Mouse (Mus musculus) stomach, embryonic 15.5 days (tissue): Measurements from ENCODE around the gene Zbtb17. TPM values are rescaled to one million over a fixed set of nuclear protein-coding genes. Genes with fewer than 3 reads are reported as not detected.

Source experiments
- ATAC-seq: fragments of 200-750 bp; cut with Nextera tagmentation; 2 replicates; pipeline ENCODE4 v1.8.0; 2017; ENCODE audit warnings: low read depth, moderate number of reproducible peaks, moderate TSS enrichment; ENCODE audit not compliant: insufficient read depth, low FRiP score
- H3K27ac ChIP-seq: fragments of 300-500 bp; sonication (generic); 2 replicates; pipeline ENCODE4 v1.5.1; 2015; ENCODE audit warnings: mild to moderate bottlenecking, inconsistent platforms
- H3K27me3 ChIP-seq: fragments of 300-500 bp; sonication (generic); replicated peaks from 2 replicates; pipeline ENCODE4 v1.6.1; 2015; ENCODE audit warnings: inconsistent platforms
- H3K36me3 ChIP-seq: fragments of 300-500 bp; sonication (generic); 2 replicates; pipeline ENCODE4 v1.6.1; 2015; ENCODE audit warnings: inconsistent platforms
- H3K4me1 ChIP-seq: fragments of 300-500 bp; sonication (generic); 2 replicates; pipeline ENCODE4 v1.6.1; 2015; ENCODE audit warnings: inconsistent platforms
- H3K4me2 ChIP-seq: fragments of 300-500 bp; sonication (generic); 2 replicates; pipeline ENCODE4 v1.6.1; 2015; ENCODE audit warnings: mild to moderate bottlenecking, inconsistent platforms
- H3K4me3 ChIP-seq: fragments of 300-500 bp; sonication (generic); replicated peaks from 2 replicates; pipeline ENCODE4 v1.5.1; 2015; ENCODE audit warnings: inconsistent platforms
- H3K9ac ChIP-seq: fragments of 300-500 bp; sonication (generic); 2 replicates; pipeline ENCODE4 v1.6.1; 2015; ENCODE audit warnings: inconsistent platforms
- H3K9me3 ChIP-seq: fragments of 300-500 bp; sonication (generic); 2 replicates; pipeline ENCODE4 v1.6.1; 2016; ENCODE audit warnings: inconsistent platforms
- WGBS: fragments of 180-500 bp; shearing (Covaris S2); methylation state at CpG from one replicate; pipeline ENCODE4 v1.1.7; 2015; 5-methylcytosine and 5-hydroxymethylcytosine counted together
- polyA plus RNA-seq: library from polyadenylated mRNA; unstranded; fragments of >200 nt; fragmentation: Nextera tagmentation; extraction: Ambion mirVana; gene quantifications from 2 replicates; pipeline ENCODE4 v1.2.1, GENCODE M21; 2015

The Zbtb17 gene
- polyA plus RNA-seq, 1 experiment from 2014 or later, result 27.5 TPM

GRCm38 (mm10) chr4:141451916-141452450, 7.5 kb downstream of the Zbtb17 start:
- WGBS, result 88% methylated on average over 9 of the region's 9 CpGs
- Histone ChIP-seq H3K4me2 (no peak overlapping the region), H3K9me3 (no peaks in the 10 kb centered on the region), H3K36me3 (peaks cover 21% of the 10 kb centered on the region), H3K27me3 (no peaks in the 10 kb centered on the region), H3K9ac (no peak overlapping the region), H3K27ac (no peak overlapping the region), H3K4me3 (no peak overlapping the region), H3K4me1 (peaks cover 14% of the 10 kb centered on the region)
- no peak for ATAC-seq

GRCm38 (mm10) chr4:141454581-141455350, 10.3 kb downstream of the Zbtb17 start:
- Histone ChIP-seq H3K27ac (peak overlapping the region; percentile 67), H3K9ac (no peak overlapping the region)

GRCm38 (mm10) chr4:141455526-141455925, 11.1 kb downstream of the Zbtb17 start:
- no peak for ATAC-seq
- Histone ChIP-seq H3K9me3 (no peaks in the 10 kb centered on the region), H3K4me1 (peaks cover 29% of the 10 kb centered on the region), H3K27ac (peak overlapping the region; percentile 67; the same call in 1 of the 2 replicates), H3K4me3 (no peak overlapping the region), H3K4me2 (no peak overlapping the region), H3K9ac (no peak overlapping the region), H3K36me3 (peaks cover 12% of the 10 kb centered on the region), H3K27me3 (no peaks in the 10 kb centered on the region)
- WGBS, result 73% methylated on average over 4 of the region's 4 CpGs

More at GRCm38 (mm10) chr4:141454581-141455350, 10.3 kb downstream of the Zbtb17 start:
- 63% methylated on average over 14 of the region's 14 CpGs for WGBS
- no peaks in the 10 kb centered on the region for H3K27me3 ChIP-seq
- H3K4me2 ChIP-seq, result no peak overlapping the region
- H3K9me3 ChIP-seq, result no peaks in the 10 kb centered on the region
- ATAC-seq, result no peak
- no peak overlapping the region for H3K4me3 ChIP-seq
- peaks cover 8% of the 10 kb centered on the region for H3K36me3 ChIP-seq
- peaks cover 26% of the 10 kb centered on the region for H3K4me1 ChIP-seq

- H3K36me3 ChIP-seq, result peaks cover 12% of the 10 kb centered on the region
- ATAC-seq, result no peak
- H3K4me1 ChIP-seq, result peaks cover 30% of the 10 kb centered on the region
- no peaks in the 10 kb centered on the region for H3K27me3 ChIP-seq
- H3K4me2 ChIP-seq, result no peak overlapping the region
- no peak overlapping the region for H3K4me3 ChIP-seq
- H3K9ac ChIP-seq, result no peak overlapping the region
- H3K27ac ChIP-seq, result no peak overlapping the region; the same call in 1 of the 2 replicates
- WGBS, result 90% methylated on average over 14 of the region's 14 CpGs
- no peaks in the 10 kb centered on the region for H3K9me3 ChIP-seq
Measured at GRCm38 (mm10) chr4:141456193-141456938, 11.9 kb downstream of the Zbtb17 start.

GRCm38 (mm10) chr4:141458236-141458635, 13.8 kb downstream of the Zbtb17 start:
- peak; percentile 37; the same call in 1 of the 2 replicates for ATAC-seq
- WGBS, result 13% methylated on average over 7 of the region's 7 CpGs
- H3K9ac ChIP-seq, result no peak overlapping the region
- peak overlapping the region; percentile 76 for H3K27ac ChIP-seq
- peaks cover 33% of the 10 kb centered on the region for H3K4me1 ChIP-seq
- H3K4me3 ChIP-seq, result no peak overlapping the region
- H3K4me2 ChIP-seq, result no peak overlapping the region
- H3K27me3 ChIP-seq, result no peaks in the 10 kb centered on the region
- H3K36me3 ChIP-seq, result peaks cover 24% of the 10 kb centered on the region
- no peaks in the 10 kb centered on the region for H3K9me3 ChIP-seq

- Histone ChIP-seq H3K27ac (peak overlapping the region; percentile 76), H3K4me3 (no peak overlapping the region), H3K9ac (no peak overlapping the region), H3K4me2 (no peak overlapping the region), H3K36me3 (peaks cover 26% of the 10 kb centered on the region), H3K4me1 (peaks cover 33% of the 10 kb centered on the region), H3K27me3 (no peaks in the 10 kb centered on the region), H3K9me3 (no peaks in the 10 kb centered on the region)
- no peak for ATAC-seq
- WGBS, result 58% methylated on average over 3 of the region's 3 CpGs
Measured at GRCm38 (mm10) chr4:141458888-141459287, 14.4 kb downstream of the Zbtb17 start.

- 82% methylated on average over 9 of the region's 9 CpGs for WGBS
- no peak for ATAC-seq
- H3K36me3 ChIP-seq, result peaks cover 34% of the 10 kb centered on the region
- H3K4me2 ChIP-seq, result no peak overlapping the region
- H3K27ac ChIP-seq, result peak overlapping the region; percentile 76
- no peaks in the 10 kb centered on the region for H3K9me3 ChIP-seq
- peaks cover 28% of the 10 kb centered on the region for H3K4me1 ChIP-seq
- no peak overlapping the region for H3K4me3 ChIP-seq
- no peaks in the 10 kb centered on the region for H3K27me3 ChIP-seq
- no peak overlapping the region for H3K9ac ChIP-seq
Measured at GRCm38 (mm10) chr4:141459766-141460165, 15.3 kb downstream of the Zbtb17 start.

GRCm38 (mm10) chr4:141460481-141460880, 16.0 kb downstream of the Zbtb17 start:
- Histone ChIP-seq H3K4me1 (peaks cover 25% of the 10 kb centered on the region), H3K4me2 (no peak overlapping the region), H3K4me3 (no peak overlapping the region), H3K27ac (no peak overlapping the region), H3K36me3 (peaks cover 41% of the 10 kb centered on the region), H3K9me3 (no peaks in the 10 kb centered on the region), H3K9ac (no peak overlapping the region), H3K27me3 (no peaks in the 10 kb centered on the region)
- 85% methylated on average over 4 of the region's 4 CpGs for WGBS
- no peak for ATAC-seq

- Histone ChIP-seq H3K9me3 (no peaks in the 10 kb centered on the region), H3K27me3 (no peaks in the 10 kb centered on the region), H3K9ac (no peak overlapping the region), H3K27ac (no peak overlapping the region), H3K36me3 (peaks cover 47% of the 10 kb centered on the region), H3K4me3 (no peak overlapping the region), H3K4me1 (peaks cover 19% of the 10 kb centered on the region), H3K4me2 (no peak overlapping the region)
- peak; percentile 57 for ATAC-seq
- 55% methylated on average over 12 of the region's 12 CpGs for WGBS
Measured at GRCm38 (mm10) chr4:141461088-141461487, 16.6 kb downstream of the Zbtb17 start.

GRCm38 (mm10) chr4:141461576-141461975, 17.1 kb downstream of the Zbtb17 start:
- Histone ChIP-seq H3K9ac (no peak overlapping the region), H3K36me3 (peaks cover 52% of the 10 kb centered on the region), H3K9me3 (no peaks in the 10 kb centered on the region), H3K27ac (no peak overlapping the region), H3K27me3 (no peaks in the 10 kb centered on the region), H3K4me1 (peaks cover 18% of the 10 kb centered on the region), H3K4me3 (no peak overlapping the region), H3K4me2 (no peak overlapping the region)
- no peak for ATAC-seq
- 89% methylated on average over 12 of the region's 12 CpGs for WGBS

- Histone ChIP-seq H3K4me2 (no peak overlapping the region), H3K27ac (no peak overlapping the region), H3K36me3 (peaks cover 68% of the 10 kb centered on the region), H3K4me3 (no peak overlapping the region), H3K4me1 (peaks cover 13% of the 10 kb centered on the region), H3K27me3 (no peaks in the 10 kb centered on the region), H3K9me3 (no peaks in the 10 kb centered on the region), H3K9ac (no peak overlapping the region)
- ATAC-seq, result no peak
- 74% methylated on average over 14 of the region's 14 CpGs for WGBS
Measured at GRCm38 (mm10) chr4:141463472-141463871, 19.0 kb downstream of the Zbtb17 start.

- ATAC-seq, result no peak
- Histone ChIP-seq H3K4me3 (no peak overlapping the region), H3K36me3 (peaks cover 77% of the 10 kb centered on the region), H3K9ac (no peak overlapping the region), H3K4me2 (no peak overlapping the region), H3K4me1 (peaks cover 10% of the 10 kb centered on the region; the same call in 1 of the 2 replicates), H3K9me3 (no peaks in the 10 kb centered on the region), H3K27me3 (no peaks in the 10 kb centered on the region), H3K27ac (no peak overlapping the region)
- WGBS, result 76% methylated on average over 16 of the region's 16 CpGs
Measured at GRCm38 (mm10) chr4:141464722-141465121, 20.3 kb downstream of the Zbtb17 start.
